Mouse (Mus musculus) layer of hippocampus, postnatal 14 days (tissue): Measurements from ENCODE around the gene Klk1b8. TPM values are rescaled to one million over a fixed set of nuclear protein-coding genes. Genes with fewer than 3 reads are reported as not detected.
"Not testable (repeated sequence)": the region's sequence is repeated elsewhere in the genome, so short reads cannot be mapped to it uniquely, and the experiment has no call there.

ENCODE experiments used
- DNase-seq, 2 experiments: peaks; one replicate each; pipeline ENCODE4 v3.0.0; 2021 to 2022; ENCODE audit warnings: low spot score in 2 of 2, mixed read lengths in 1 of 2
- long read RNA-seq, 2 experiments: library from polyadenylated mRNA; stranded (forward); transcript quantifications; one replicate each; pipeline ENCODE4 v2.0.0; 2021
- total RNA-seq, 2 experiments: library from RNA; stranded (reverse); gene quantifications; 2 replicates each; pipeline ENCODE4 v1.2.3; 2021

Klk1b8 gene
- not detected for total RNA-seq
- long read RNA-seq, experiment 1: 0 reads
- long read RNA-seq, experiment 2: 0 reads

- DNase-seq: no peak
These were observed at the start of gene Klk1b8 for GRCm38 (mm10) chr7:43950364-43950763. TSS of gene Klk1b8 (plus strand) at chr7:43950664.

- no peak for DNase-seq
These were observed 35.6 kb upstream of the Klk1b8 start for GRCm38 (mm10) chr7:43914821-43915220.

GRCm38 (mm10) chr7:43918426-43918825 is 32.0 kb upstream of the Klk1b8 start:
- no peak for DNase-seq

- DNase-seq: no peak
These were observed 31.6 kb upstream of the Klk1b8 start for GRCm38 (mm10) chr7:43918871-43919270.

- peak; percentile 32 to 60 for DNase-seq
These were observed 30.7 kb upstream of the Klk1b8 start for GRCm38 (mm10) chr7:43919559-43920451.

- DNase-seq: no peak
These were observed 29.9 kb upstream of the Klk1b8 start for GRCm38 (mm10) chr7:43920582-43920981.

- DNase-seq: no peak
These were observed 29.4 kb upstream of the Klk1b8 start for GRCm38 (mm10) chr7:43921087-43921486.

GRCm38 (mm10) chr7:43921941-43922340 is 28.5 kb upstream of the Klk1b8 start:
- no peak for DNase-seq

GRCm38 (mm10) chr7:43925985-43926384 is 24.5 kb upstream of the Klk1b8 start:
- DNase-seq: no peak

GRCm38 (mm10) chr7:43928521-43928920 is 21.9 kb upstream of the Klk1b8 start:
- DNase-seq: no peak

- DNase-seq: no peak
These were observed 18.1 kb upstream of the Klk1b8 start for GRCm38 (mm10) chr7:43932337-43932736.

GRCm38 (mm10) chr7:43933440-43933839 is 17.0 kb upstream of the Klk1b8 start, which contains the start of gene Klk15:
TSS of gene Klk15 (plus strand) at chr7:43933740.
- DNase-seq: no peak

GRCm38 (mm10) chr7:43934747-43935146 is 15.7 kb upstream of the Klk1b8 start:
- no peak for DNase-seq

GRCm38 (mm10) chr7:43936551-43936950 is 13.9 kb upstream of the Klk1b8 start:
- no peak for DNase-seq

- not testable (repeated sequence) for DNase-seq
These were observed 8.2 kb upstream of the Klk1b8 start for GRCm38 (mm10) chr7:43942293-43942692.

- DNase-seq: no peak
These were observed 5.7 kb upstream of the Klk1b8 start for GRCm38 (mm10) chr7:43944727-43945264.

- peak; percentile 20 to 29 for DNase-seq
These were observed 2.2 kb downstream of the Klk1b8 start for GRCm38 (mm10) chr7:43952703-43953102.

- no peak for DNase-seq
These were observed 16.0 kb downstream of the Klk1b8 start, which contains the start of gene Klk1b1 for GRCm38 (mm10) chr7:43966451-43966850. TSS of gene Klk1b1 (plus strand) at chr7:43966751.

- DNase-seq: no peak
These were observed 16.6 kb downstream of the Klk1b8 start for GRCm38 (mm10) chr7:43967058-43967457.

GRCm38 (mm10) chr7:43967612-43968011 is 17.1 kb downstream of the Klk1b8 start:
- no peak for DNase-seq

GRCm38 (mm10) chr7:43975761-43976160 is 25.3 kb downstream of the Klk1b8 start, which contains the start of gene Klk1b9:
TSS of gene Klk1b9 (plus strand) at chr7:43976061.
- DNase-seq: not testable (repeated sequence)

GRCm38 (mm10) chr7:43985657-43986056 is 35.2 kb downstream of the Klk1b8 start:
- DNase-seq: no peak
